Mouse (Mus musculus) heart, embryonic 12.5 days (tissue): Measurements from ENCODE around the gene Atp1a3. TPM values are rescaled to one million over a fixed set of nuclear protein-coding genes. Genes with fewer than 3 reads are reported as not detected.
A peak's percentile ranks its signal among the peaks of the same experiment; 100 is the strongest.

Source experiments
- ATAC-seq: fragments of 200-750 bp; cut with Nextera tagmentation; 2 replicates; pipeline ENCODE4 v1.8.0; 2017; ENCODE audit warnings: moderate TSS enrichment, moderate library complexity; ENCODE audit not compliant: insufficient number of reproducible peaks, low FRiP score
- H3K27ac ChIP-seq: fragments of 300-500 bp; sonication (generic); 2 replicates; pipeline ENCODE4 v1.5.1; 2016; ENCODE audit warnings: mild to moderate bottlenecking, moderate library complexity; ENCODE audit not compliant: poor library complexity, severe bottlenecking
- H3K27me3 ChIP-seq: fragments of 300-500 bp; sonication (generic); replicated peaks from 2 replicates; pipeline ENCODE4 v1.6.1; 2016; ENCODE audit warnings: mild to moderate bottlenecking, moderate library complexity
- H3K36me3 ChIP-seq: fragments of 300-500 bp; sonication (generic); 2 replicates; pipeline ENCODE4 v1.6.1; 2016; ENCODE audit warnings: mild to moderate bottlenecking, moderate library complexity
- H3K4me1 ChIP-seq: fragments of 300-500 bp; sonication (generic); replicated peaks from 2 replicates; pipeline ENCODE4 v1.6.1; 2016; ENCODE audit warnings: mild to moderate bottlenecking
- H3K4me2 ChIP-seq: fragments of 300-500 bp; sonication (generic); 2 replicates; pipeline ENCODE4 v1.6.1; 2016; ENCODE audit warnings: mild to moderate bottlenecking, moderate library complexity
- H3K4me3 ChIP-seq: fragments of 300-500 bp; sonication (generic); 2 replicates; pipeline ENCODE4 v1.5.1; 2016; ENCODE audit warnings: mild to moderate bottlenecking
- H3K9ac ChIP-seq: fragments of 300-500 bp; sonication (generic); 2 replicates; pipeline ENCODE4 v1.6.1; 2016; ENCODE audit warnings: mild to moderate bottlenecking, moderate library complexity
- H3K9me3 ChIP-seq: fragments of 300-500 bp; sonication (generic); replicated peaks from 2 replicates; pipeline ENCODE4 v1.6.1; 2016; ENCODE audit warnings: mild to moderate bottlenecking, moderate library complexity
- WGBS: fragments of 180-500 bp; shearing (Covaris S2); methylation state at CpG from one replicate; pipeline ENCODE4 v1.1.7; 2016; 5-methylcytosine and 5-hydroxymethylcytosine counted together
- polyA plus RNA-seq: library from polyadenylated mRNA; unstranded; fragments of >200 nt; fragmentation: Nextera tagmentation; extraction: Ambion mirVana; gene quantifications from 2 replicates; pipeline ENCODE4 v1.2.1, GENCODE M21; 2016

Atp1a3 gene
- polyA plus RNA-seq, 1 experiment from 2014 or later = 3.8 TPM

DNA sequence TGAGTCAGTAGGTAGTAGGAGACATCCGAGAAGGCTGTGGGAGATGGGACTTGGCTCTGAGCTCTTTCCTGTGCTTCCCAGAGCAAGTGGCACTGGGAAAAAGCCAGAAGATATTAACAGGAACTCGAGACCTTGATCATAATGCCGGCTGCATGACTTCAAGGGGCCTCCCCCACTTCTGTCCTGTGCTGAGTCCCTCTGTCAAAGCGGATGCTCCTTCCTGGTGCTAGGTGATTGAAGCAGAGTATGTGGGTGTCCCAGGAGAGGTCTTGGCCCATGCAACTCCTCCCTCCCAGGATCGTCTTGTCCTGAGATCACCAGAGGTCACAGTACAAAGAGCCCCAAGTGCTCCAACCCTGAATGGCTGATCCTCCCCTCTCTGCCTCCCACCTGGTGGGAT lies 31.9 kb downstream of the Atp1a3 start:
- Histone ChIP-seq H3K27me3 (no peaks in the 10 kb centered on the region), H3K36me3 (peaks cover 14% of the 10 kb centered on the region; the same call in 1 of the 2 replicates), H3K4me3 (no peak overlapping the region), H3K9me3 (no peaks in the 10 kb centered on the region), H3K9ac (no peak overlapping the region), H3K4me2 (no peak overlapping the region), H3K27ac (no peak overlapping the region), H3K4me1 (peaks cover 9% of the 10 kb centered on the region)
- 67% methylated on average over 5 of the region's 5 CpGs for WGBS
- no peak for ATAC-seq

- peaks cover 14% of the 10 kb centered on the region; the same call in 1 of the 2 replicates for H3K36me3 ChIP-seq
- no peaks in the 10 kb centered on the region for H3K9me3 ChIP-seq
- 79% methylated on average over 4 of the region's 4 CpGs for WGBS
- no peaks in the 10 kb centered on the region for H3K27me3 ChIP-seq
- H3K27ac ChIP-seq = no peak overlapping the region
- no peak overlapping the region for H3K9ac ChIP-seq
- H3K4me3 ChIP-seq = no peak overlapping the region
- no peak for ATAC-seq
- no peak overlapping the region for H3K4me2 ChIP-seq
- peaks cover 9% of the 10 kb centered on the region for H3K4me1 ChIP-seq
Measured at GRCm38 (mm10) chr7:24973208-24973607, 32.5 kb downstream of the Atp1a3 start.

DNA sequence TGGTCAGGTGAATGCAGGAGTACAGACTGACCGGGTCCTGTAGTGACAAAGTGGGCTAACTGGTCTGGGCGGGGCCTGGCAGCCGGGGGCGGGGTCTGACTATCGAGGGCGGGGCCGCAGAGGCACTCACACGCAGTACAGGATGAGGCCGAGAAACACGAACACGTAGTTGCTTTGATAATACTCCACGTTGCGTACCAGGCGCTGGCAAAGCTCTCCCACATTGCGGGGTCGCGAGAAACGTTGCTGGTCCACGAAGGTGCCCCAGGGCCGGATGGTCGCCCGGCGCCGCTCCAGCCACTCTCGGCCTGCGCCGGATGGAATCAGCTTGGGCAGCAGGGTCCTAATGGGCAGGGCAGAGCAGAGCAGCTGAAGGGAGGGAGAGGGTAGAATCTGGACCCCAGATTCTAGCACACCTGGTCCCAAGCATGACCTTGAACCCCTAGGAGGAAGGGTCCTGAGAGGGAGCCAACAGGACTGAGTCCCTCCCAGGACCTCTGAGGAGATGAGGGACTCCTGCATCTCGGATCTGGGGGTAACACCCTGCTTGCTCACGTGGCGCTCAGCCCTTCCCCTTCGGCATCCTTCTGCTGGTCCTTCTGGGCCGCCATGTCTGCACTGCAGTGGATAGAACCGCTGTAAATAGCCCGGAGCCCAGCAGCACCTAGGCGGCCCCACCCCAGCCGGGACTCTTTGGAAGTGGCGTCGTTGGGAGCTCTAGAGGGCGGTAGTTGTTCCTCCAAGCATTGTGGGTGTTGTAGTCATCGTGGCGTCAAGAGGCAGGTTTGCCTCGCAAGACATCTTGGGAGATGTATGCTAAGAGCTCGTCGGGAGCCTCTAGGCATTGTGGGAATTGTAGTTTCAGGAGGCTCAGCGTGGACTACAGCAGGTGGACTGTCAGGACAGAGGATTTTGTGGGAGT lies 33.5 kb downstream of the Atp1a3 start, which contains the start of gene Rabac1:
Rabac1 (minus strand) TSS at position 783 of the 922 bp plus-strand sequence.
- H3K9me3 ChIP-seq = no peaks in the 10 kb centered on the region
- peak within 1 kb of the TSS; percentile 76 for H3K27ac ChIP-seq
- 0% methylated on average over 45 of the region's 45 CpGs for WGBS
- peak within 1 kb of the TSS; percentile 73 for H3K4me3 ChIP-seq
- peaks cover 14% of the 10 kb centered on the region; the same call in 1 of the 2 replicates for H3K36me3 ChIP-seq
- H3K4me2 ChIP-seq = peak within 1 kb of the TSS; percentile 78
- peak within 1 kb of the TSS; percentile 85 for H3K9ac ChIP-seq
- H3K4me1 ChIP-seq = peaks cover 9% of the 10 kb centered on the region
- ATAC-seq = peak; percentile 95
- H3K27me3 ChIP-seq = no peaks in the 10 kb centered on the region

DNA sequence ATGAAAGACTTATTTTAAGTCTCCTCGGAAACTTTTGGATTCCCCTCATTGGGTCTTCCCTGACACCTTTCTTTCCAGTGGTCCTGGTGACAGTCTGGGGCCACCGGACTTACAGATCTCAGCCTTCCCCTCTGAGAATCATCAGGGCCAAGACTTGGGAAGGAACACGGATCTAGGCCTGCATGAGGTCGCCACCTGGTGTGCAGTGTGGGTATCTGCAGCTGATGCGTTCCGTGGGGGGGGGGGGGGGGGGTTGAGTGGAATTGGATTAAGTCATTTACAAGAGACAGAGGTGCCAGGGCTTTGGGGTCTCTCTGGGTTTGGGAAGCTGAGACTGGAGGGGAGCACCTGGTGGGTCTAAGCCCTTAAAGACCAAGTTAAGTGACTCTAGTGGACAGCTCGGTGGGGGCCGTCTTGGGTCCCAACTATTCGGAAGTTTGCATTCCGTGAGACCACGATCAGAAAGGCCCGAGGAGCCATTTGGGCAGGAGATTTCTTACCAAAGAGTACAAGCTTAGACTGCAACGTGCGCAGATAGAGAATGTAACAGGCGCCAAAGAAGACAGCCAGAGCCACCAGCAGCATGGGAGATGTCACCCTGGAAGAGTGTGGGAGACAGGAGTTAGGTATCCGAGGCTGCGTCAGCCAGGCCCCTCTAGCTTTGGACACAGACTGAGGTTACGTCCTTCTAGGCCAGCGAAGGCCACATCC lies 34.3 kb downstream of the Atp1a3 start:
- ATAC-seq = no peak
- peak overlapping the region; percentile 73 for H3K4me3 ChIP-seq
- H3K36me3 ChIP-seq = peaks cover 14% of the 10 kb centered on the region; the same call in 1 of the 2 replicates
- H3K4me2 ChIP-seq = peak overlapping the region; percentile 78
- H3K27me3 ChIP-seq = no peaks in the 10 kb centered on the region
- WGBS = 7% methylated on average over 19 of the region's 19 CpGs
- H3K9me3 ChIP-seq = no peaks in the 10 kb centered on the region
- peaks cover 9% of the 10 kb centered on the region for H3K4me1 ChIP-seq
- H3K27ac ChIP-seq = no peak overlapping the region
- H3K9ac ChIP-seq = peak overlapping the region; percentile 85

GRCm38 (mm10) chr7:24970341-24970740 lies 35.4 kb downstream of the Atp1a3 start:
- no peak overlapping the region for H3K27ac ChIP-seq
- H3K4me2 ChIP-seq = no peak overlapping the region
- H3K4me3 ChIP-seq = no peak overlapping the region
- WGBS = 96% methylated on average over 3 of the region's 3 CpGs
- H3K9me3 ChIP-seq = no peaks in the 10 kb centered on the region
- no peak overlapping the region for H3K9ac ChIP-seq
- H3K36me3 ChIP-seq = peaks cover 14% of the 10 kb centered on the region; the same call in 1 of the 2 replicates
- peaks cover 9% of the 10 kb centered on the region for H3K4me1 ChIP-seq
- no peaks in the 10 kb centered on the region for H3K27me3 ChIP-seq
- no peak for ATAC-seq

GRCm38 (mm10) chr7:24969805-24970204 lies 36.0 kb downstream of the Atp1a3 start:
- Histone ChIP-seq H3K9ac (no peak overlapping the region), H3K36me3 (peaks cover 14% of the 10 kb centered on the region; the same call in 1 of the 2 replicates), H3K9me3 (no peaks in the 10 kb centered on the region), H3K27ac (no peak overlapping the region), H3K4me1 (peaks cover 9% of the 10 kb centered on the region), H3K27me3 (no peaks in the 10 kb centered on the region), H3K4me3 (no peak overlapping the region), H3K4me2 (no peak overlapping the region)
- WGBS = 74% methylated on average over 11 of the region's 12 CpGs
- no peak for ATAC-seq

DNA sequence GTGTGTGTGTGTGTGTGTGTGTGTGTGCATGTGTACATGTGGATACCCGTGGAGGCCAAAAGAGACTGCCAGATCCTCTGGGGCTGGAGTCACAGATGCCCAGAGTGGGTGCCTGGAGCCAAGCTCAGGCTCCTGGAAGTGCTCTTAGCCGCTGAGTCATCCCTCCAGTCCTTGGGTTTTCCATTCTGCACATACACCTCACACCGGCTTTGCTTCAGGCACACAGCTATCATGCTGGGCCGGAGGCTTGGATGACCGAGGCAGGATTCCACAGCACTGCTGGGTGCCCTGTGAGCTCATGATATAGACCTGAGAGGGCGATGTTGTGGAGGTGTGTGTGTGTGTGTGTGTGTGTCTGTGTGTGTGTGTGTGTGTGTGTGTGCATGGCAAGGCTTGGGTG lies 37.3 kb downstream of the Atp1a3 start:
- H3K27ac ChIP-seq = no peak overlapping the region
- ATAC-seq = no peak
- WGBS = 76% methylated on average over 6 of the region's 6 CpGs

DNA sequence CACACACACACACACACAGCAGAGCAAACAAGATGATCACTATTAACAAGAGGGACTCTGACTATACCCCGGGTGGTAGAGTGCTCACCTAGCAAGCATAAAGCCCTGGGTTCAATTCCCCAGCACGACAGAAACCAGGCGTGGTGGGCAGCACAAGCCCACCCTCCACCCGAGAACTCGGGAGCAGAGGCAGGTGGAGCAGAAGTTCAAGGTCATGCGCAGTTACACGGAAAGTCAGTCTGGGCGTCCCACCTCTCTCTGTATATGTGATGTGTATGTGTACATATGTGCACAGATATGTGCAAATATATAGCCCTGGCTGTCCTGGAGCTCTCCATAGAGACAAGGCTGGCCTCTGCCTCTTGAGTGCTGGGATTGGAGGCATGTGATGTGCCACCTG lies 37.8 kb downstream of the Atp1a3 start:
- no peaks in the 10 kb centered on the region for H3K9me3 ChIP-seq
- 78% methylated on average over 8 of the region's 8 CpGs for WGBS
- peaks cover 14% of the 10 kb centered on the region; the same call in 1 of the 2 replicates for H3K36me3 ChIP-seq
- H3K4me3 ChIP-seq = no peak overlapping the region
- no peak for ATAC-seq
- no peak overlapping the region for H3K4me2 ChIP-seq
- H3K4me1 ChIP-seq = peaks cover 9% of the 10 kb centered on the region
- H3K27ac ChIP-seq = no peak overlapping the region
- no peaks in the 10 kb centered on the region for H3K27me3 ChIP-seq
- H3K9ac ChIP-seq = no peak overlapping the region

More for the DNA sequence above, 37.3 kb downstream of the Atp1a3 start:
- Histone ChIP-seq H3K9me3 (no peaks in the 10 kb centered on the region), H3K4me3 (no peak overlapping the region), H3K27me3 (no peaks in the 10 kb centered on the region), H3K36me3 (peaks cover 14% of the 10 kb centered on the region; the same call in 1 of the 2 replicates), H3K4me1 (peaks cover 9% of the 10 kb centered on the region), H3K9ac (no peak overlapping the region), H3K4me2 (no peak overlapping the region)

DNA sequence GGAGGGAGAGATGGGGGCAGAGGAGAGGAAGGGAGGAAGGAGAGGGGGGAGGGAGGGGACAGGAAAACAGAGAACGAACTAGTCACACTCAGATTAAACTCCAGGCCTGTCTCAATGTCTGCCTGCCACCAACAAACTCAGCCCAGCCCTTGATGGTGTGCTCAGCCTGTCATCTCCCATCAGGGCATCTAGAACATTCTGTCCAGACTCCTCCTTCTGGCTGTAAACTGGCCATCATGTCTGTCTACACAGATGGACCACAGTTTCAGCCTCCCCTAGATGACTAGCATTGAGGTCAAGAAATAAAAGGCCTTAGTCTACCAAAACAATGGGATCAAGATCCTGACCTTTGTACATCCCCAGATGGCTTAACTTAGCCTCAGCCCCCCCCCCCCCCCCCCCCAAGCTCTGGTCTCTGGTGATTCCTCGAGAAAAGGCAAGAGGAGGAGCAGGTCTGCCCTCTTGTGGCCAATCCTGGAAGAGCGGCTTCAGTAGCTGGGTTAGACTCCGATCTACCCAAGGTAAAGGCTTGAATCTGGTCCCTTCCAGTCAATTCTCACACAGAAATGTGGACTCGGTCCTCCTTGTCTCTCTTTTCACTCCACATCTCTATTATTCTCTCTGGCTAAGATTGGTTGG lies 40.7 kb downstream of the Atp1a3 start:
- Histone ChIP-seq H3K4me2 (no peak overlapping the region), H3K36me3 (peaks cover 10% of the 10 kb centered on the region; the same call in 1 of the 2 replicates), H3K4me1 (no peaks in the 10 kb centered on the region), H3K27ac (no peak overlapping the region), H3K9me3 (no peaks in the 10 kb centered on the region), H3K27me3 (no peaks in the 10 kb centered on the region), H3K4me3 (no peak overlapping the region), H3K9ac (no peak overlapping the region)
- 8% methylated on average over 5 of the region's 5 CpGs for WGBS
- no peak for ATAC-seq

GRCm38 (mm10) chr7:24964288-24964687 lies 41.5 kb downstream of the Atp1a3 start:
- Histone ChIP-seq H3K4me1 (no peaks in the 10 kb centered on the region), H3K4me2 (no peak overlapping the region), H3K4me3 (no peak overlapping the region), H3K27me3 (no peaks in the 10 kb centered on the region), H3K36me3 (peaks cover 3% of the 10 kb centered on the region; the same call in 1 of the 2 replicates), H3K9me3 (no peaks in the 10 kb centered on the region), H3K27ac (no peak overlapping the region), H3K9ac (0 out of 2 replicates have a peak overlapping the region, but pooled peaks have one; percentile 9)
- ATAC-seq = no peak
- 59% methylated on average over 2 of the region's 2 CpGs for WGBS
